Mouse (Mus musculus) bone marrow, adult 2 months (tissue): ENCODE results near the gene Olfr1340.

ENCODE experiments used
- CTCF ChIP-seq: fragments of 200-500 bp; IDR thresholded peaks from 2 replicates; pipeline ENCODE4 v1.5.1; 2011; ENCODE audit warnings: low read length, control low read depth; ENCODE audit not compliant: control insufficient read depth, insufficient read depth
- POLR2A ChIP-seq: fragments of 200-500 bp; IDR thresholded peaks from 2 replicates; pipeline ENCODE4 v1.6.1; 2011; ENCODE audit warnings: low read depth, mild to moderate bottlenecking, control low read depth, low read length, borderline replicate concordance; ENCODE audit not compliant: control insufficient read depth

DNA sequence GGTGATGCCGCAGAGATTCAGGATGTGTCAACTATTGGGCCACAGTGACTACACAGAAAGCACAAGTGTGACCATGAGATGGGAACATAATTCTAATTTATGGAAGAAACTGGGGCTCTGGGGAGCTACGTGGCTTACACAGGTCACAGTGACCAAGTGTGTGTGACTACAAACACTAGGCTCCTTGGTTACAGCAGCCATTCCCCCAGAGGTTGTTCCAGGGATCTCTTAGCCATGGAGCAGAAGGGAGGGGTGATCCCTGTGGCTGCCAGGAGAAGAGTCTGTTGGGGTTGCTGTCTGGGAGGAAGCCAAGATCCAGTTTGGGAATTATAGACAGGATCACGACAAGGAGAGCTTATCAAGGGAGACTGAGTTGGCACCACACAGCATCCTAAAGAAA, 16.7 kb upstream of the Olfr1340 start, which contains the start of gene Olfr1341:
- no peak for TF ChIP-seq CTCF
- TF ChIP-seq POLR2A, result no peak
